Mouse (Mus musculus): Measurements from ENCODE around the gene Itch. TPM values are rescaled to one million over a fixed set of nuclear protein-coding genes. Genes with fewer than 3 reads are reported as not detected.

Itch gene
- total and polyA plus RNA-seq, 2 experiments from 2014 or later, result 20.4 to 38.0 TPM

- TF ChIP-seq CTCF (IDR thresholded peaks at IDR 0.05), result no peak
Observed at GRCm38 (mm10) chr2:155246231-155246630, 112.9 kb downstream of the Itch start.

GRCm38 (mm10) chr2:155248206-155248605 lies 114.9 kb downstream of the Itch start:
- DNase-seq (ENCODE audit: low spot score) (no peak), ATAC-seq (ENCODE audit: low FRiP score) (no peak)
- Histone ChIP-seq H3K36me3 (ENCODE audit: insufficient read depth, low read length) (peaks cover 67% of the 10 kb centered on the region), H3K4me2 (ENCODE audit: low read depth, low read length, poor library complexity, severe bottlenecking) (no peak overlapping the region), H3K4me1 (ENCODE audit: insufficient read depth, low read length) (no peaks in the 10 kb centered on the region), H3K9ac (replicated peaks; ENCODE audit: low read length, poor library complexity, severe bottlenecking) (no peak overlapping the region), H3K9me3 (ENCODE audit: low read length) (no peaks in the 10 kb centered on the region), H3K4me3 (ENCODE audit: low read depth, low read length) (no peak overlapping the region), H3K27me3 (ENCODE audit: insufficient read depth, low read length) (no peaks in the 10 kb centered on the region), H3K27ac (ENCODE audit: low read depth, low read length) (no peak overlapping the region)
- TF ChIP-seq CTCF (IDR thresholded peaks at IDR 0.05), result no peak
- WGBS, result 100% methylated on average over 1 of the region's 1 CpGs

More at GRCm38 (mm10) chr2:155246231-155246630, 112.9 kb downstream of the Itch start:
- Histone ChIP-seq H3K27me3 (ENCODE audit: insufficient read depth, low read length) (no peaks in the 10 kb centered on the region), H3K4me3 (ENCODE audit: low read depth, low read length) (no peak overlapping the region), H3K27ac (ENCODE audit: low read depth, low read length) (no peak overlapping the region), H3K9ac (replicated peaks; ENCODE audit: low read length, poor library complexity, severe bottlenecking) (no peak overlapping the region), H3K9me3 (ENCODE audit: low read length) (no peaks in the 10 kb centered on the region), H3K36me3 (ENCODE audit: insufficient read depth, low read length) (peaks cover 67% of the 10 kb centered on the region), H3K4me1 (ENCODE audit: insufficient read depth, low read length) (no peaks in the 10 kb centered on the region), H3K4me2 (ENCODE audit: low read depth, low read length, poor library complexity, severe bottlenecking) (no peak overlapping the region)
- WGBS, result 96% methylated on average over 4 of the region's 4 CpGs
- no peak for DNase-seq (ENCODE audit: low spot score)
- no peak for ATAC-seq (ENCODE audit: low FRiP score)

GRCm38 (mm10) chr2:155248718-155249117 lies 115.4 kb downstream of the Itch start:
- no peak overlapping the region for H3K27ac ChIP-seq (ENCODE audit: low read depth, low read length)
- H3K36me3 ChIP-seq (ENCODE audit: insufficient read depth, low read length), result peaks cover 67% of the 10 kb centered on the region
- H3K4me1 ChIP-seq (ENCODE audit: insufficient read depth, low read length), result no peaks in the 10 kb centered on the region
- WGBS, result 86% methylated on average over 2 of the region's 2 CpGs
- H3K4me3 ChIP-seq (ENCODE audit: low read depth, low read length), result no peak overlapping the region
- H3K4me2 ChIP-seq (ENCODE audit: low read depth, low read length, poor library complexity, severe bottlenecking), result no peak overlapping the region
- H3K9ac ChIP-seq (replicated peaks; ENCODE audit: low read length, poor library complexity, severe bottlenecking), result no peak overlapping the region
- peak; percentile 18 for TF ChIP-seq CTCF (IDR thresholded peaks at IDR 0.05)
- no peaks in the 10 kb centered on the region for H3K9me3 ChIP-seq (ENCODE audit: low read length)
- no peaks in the 10 kb centered on the region for H3K27me3 ChIP-seq (ENCODE audit: insufficient read depth, low read length)
- no peak for ATAC-seq (ENCODE audit: low FRiP score)
- no peak for DNase-seq (ENCODE audit: low spot score)

GRCm38 (mm10) chr2:155249588-155249987 lies 116.3 kb downstream of the Itch start:
- Histone ChIP-seq H3K4me3 (ENCODE audit: low read depth, low read length) (no peak overlapping the region), H3K4me1 (ENCODE audit: insufficient read depth, low read length) (no peaks in the 10 kb centered on the region), H3K27ac (ENCODE audit: low read depth, low read length) (no peak overlapping the region), H3K4me2 (ENCODE audit: low read depth, low read length, poor library complexity, severe bottlenecking) (no peak overlapping the region), H3K9ac (replicated peaks; ENCODE audit: low read length, poor library complexity, severe bottlenecking) (no peak overlapping the region), H3K36me3 (ENCODE audit: insufficient read depth, low read length) (peaks cover 60% of the 10 kb centered on the region), H3K9me3 (ENCODE audit: low read length) (no peaks in the 10 kb centered on the region), H3K27me3 (ENCODE audit: insufficient read depth, low read length) (no peaks in the 10 kb centered on the region)
- DNase-seq (ENCODE audit: low spot score) (no peak), ATAC-seq (ENCODE audit: low FRiP score) (no peak)
- WGBS, result 93% methylated on average over 5 of the region's 5 CpGs
- no peak for TF ChIP-seq CTCF (IDR thresholded peaks at IDR 0.05)

- Histone ChIP-seq H3K9ac (replicated peaks; ENCODE audit: low read length, poor library complexity, severe bottlenecking) (no peak overlapping the region), H3K4me2 (ENCODE audit: low read depth, low read length, poor library complexity, severe bottlenecking) (no peak overlapping the region), H3K4me1 (ENCODE audit: insufficient read depth, low read length) (no peaks in the 10 kb centered on the region), H3K27ac (ENCODE audit: low read depth, low read length) (no peak overlapping the region), H3K36me3 (ENCODE audit: insufficient read depth, low read length) (no peaks in the 10 kb centered on the region), H3K27me3 (ENCODE audit: insufficient read depth, low read length) (no peaks in the 10 kb centered on the region), H3K9me3 (ENCODE audit: low read length) (no peaks in the 10 kb centered on the region), H3K4me3 (ENCODE audit: low read depth, low read length) (no peak overlapping the region)
- no peak for ATAC-seq (ENCODE audit: low FRiP score)
- DNase-seq (ENCODE audit: low spot score), result no peak
- 89% methylated on average over 6 of the region's 6 CpGs for WGBS
- TF ChIP-seq CTCF (IDR thresholded peaks at IDR 0.05), result no peak
Observed at GRCm38 (mm10) chr2:155265526-155265925, 132.2 kb downstream of the Itch start.

GRCm38 (mm10) chr2:155266896-155267295 lies 133.6 kb downstream of the Itch start:
- Histone ChIP-seq H3K4me1 (ENCODE audit: insufficient read depth, low read length) (no peaks in the 10 kb centered on the region), H3K9ac (replicated peaks; ENCODE audit: low read length, poor library complexity, severe bottlenecking) (no peak overlapping the region), H3K4me3 (ENCODE audit: low read depth, low read length) (no peak overlapping the region), H3K27me3 (ENCODE audit: insufficient read depth, low read length) (no peaks in the 10 kb centered on the region), H3K27ac (ENCODE audit: low read depth, low read length) (no peak overlapping the region), H3K9me3 (ENCODE audit: low read length) (no peaks in the 10 kb centered on the region), H3K4me2 (ENCODE audit: low read depth, low read length, poor library complexity, severe bottlenecking) (no peak overlapping the region), H3K36me3 (ENCODE audit: insufficient read depth, low read length) (no peaks in the 10 kb centered on the region)
- 92% methylated on average over 5 of the region's 5 CpGs for WGBS
- DNase-seq (ENCODE audit: low spot score) (no peak), ATAC-seq (ENCODE audit: low FRiP score) (no peak)
- TF ChIP-seq CTCF (IDR thresholded peaks at IDR 0.05), result no peak
